Mouse (Mus musculus) bone marrow macrophage, adult 2 months (primary cell): ENCODE measurements around the gene Nme7.

ENCODE experiments used
- CTCF ChIP-seq: IDR thresholded peaks from 2 replicates; pipeline ENCODE4 v1.5.1; 2012; ENCODE audit warnings: low read depth, mild to moderate bottlenecking, low read length, moderate library complexity
- POLR2A ChIP-seq: IDR thresholded peaks from 2 replicates; pipeline ENCODE4 v1.6.1; 2012; ENCODE audit warnings: mild to moderate bottlenecking, low read depth, low read length, borderline replicate concordance

DNA sequence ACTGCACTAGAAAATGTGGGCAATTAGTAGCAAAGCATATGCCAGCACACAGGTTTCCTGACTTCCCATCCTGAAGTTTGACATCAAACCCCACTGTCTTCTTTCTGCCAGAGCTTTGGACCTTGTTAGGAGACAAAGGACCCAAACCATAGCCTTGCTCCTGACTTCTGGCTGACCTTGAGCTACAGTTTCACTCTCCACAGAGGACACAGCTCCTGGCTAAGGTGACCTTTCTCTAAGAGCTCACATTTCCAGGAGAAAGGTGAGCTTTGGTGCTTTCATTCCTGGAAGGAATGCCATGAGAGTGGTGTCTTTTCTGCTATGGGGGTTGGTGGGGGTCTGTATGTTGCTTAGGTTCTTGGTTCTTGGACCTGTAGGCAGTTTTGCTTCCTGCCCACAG, 179.8 kb downstream of the Nme7 start:
- TF ChIP-seq CTCF, result no peak
- TF ChIP-seq POLR2A, result no peak
